Mouse (Mus musculus): Measurements from ENCODE around the gene Thoc7.
"Not testable (repeated sequence)": the region's sequence is repeated elsewhere in the genome, so short reads cannot be mapped to it uniquely, and the experiment has no call there.

Gene Thoc7

DNA sequence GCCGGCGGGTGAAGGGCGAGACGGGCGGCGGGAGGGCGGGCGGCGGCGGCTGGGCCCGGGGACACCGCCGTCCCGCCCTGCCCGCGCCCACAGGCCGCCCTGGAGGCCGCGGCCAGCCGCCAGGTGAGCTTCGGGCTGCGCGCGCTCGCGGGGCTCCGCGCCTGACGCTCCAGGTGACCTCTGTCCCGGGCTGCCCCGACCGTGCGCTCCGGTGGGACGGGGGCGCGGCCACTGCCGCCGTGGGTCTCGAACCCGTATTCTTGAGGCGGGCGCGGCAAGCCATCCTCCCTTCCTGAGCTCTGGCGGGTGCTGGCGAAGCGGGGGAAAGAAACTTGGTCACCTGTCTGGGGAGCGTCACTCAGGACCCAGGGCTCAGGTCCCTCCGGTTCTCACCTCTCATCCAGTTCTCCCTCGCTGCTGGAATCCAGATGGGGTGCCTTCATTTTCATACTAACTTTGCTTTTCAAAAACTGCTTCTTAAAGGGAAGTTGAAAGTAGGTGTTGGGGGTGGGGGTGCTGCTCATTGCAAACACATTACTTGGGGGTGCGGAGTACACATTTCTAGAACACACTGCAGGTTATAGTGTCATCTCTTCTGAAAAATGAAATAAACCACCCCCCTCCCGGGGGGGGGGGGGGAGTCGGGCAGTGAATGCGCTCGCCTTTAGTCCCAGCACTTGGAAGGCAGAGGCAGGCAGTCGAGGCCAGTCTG, at the start of gene Thoc7, which contains the start of gene Atxn7:
Gene Thoc7 (minus strand): TSS at position 452 of the 712 bp plus-strand sequence.
Gene Atxn7 (plus strand): TSS at position 40 of the 712 bp plus-strand sequence.
- peak; percentile 35 for DNase-seq (ENCODE audit: low read depth, low spot score)

DNA sequence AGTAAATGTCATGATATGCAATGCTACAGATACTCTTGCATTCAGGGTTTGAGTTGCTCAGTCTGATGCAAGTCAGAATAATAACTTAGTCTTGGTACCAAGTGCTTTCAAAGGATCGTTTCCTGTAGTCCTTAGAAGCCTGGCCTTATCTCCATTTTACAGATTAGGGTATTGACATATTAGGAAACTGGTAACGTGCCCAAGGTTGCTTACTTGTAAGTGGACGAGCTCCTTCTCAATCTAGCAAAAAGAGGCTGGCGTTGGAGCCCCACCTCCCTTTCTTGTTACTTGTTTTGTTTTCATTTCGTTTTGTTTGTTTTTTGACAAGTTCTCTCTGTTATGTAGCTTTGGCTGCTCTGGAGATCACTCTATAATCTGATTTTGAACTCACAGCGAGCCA, 48.1 kb upstream of the Thoc7 start:
- DNase-seq (ENCODE audit: low read depth, low spot score) = no peak

DNA sequence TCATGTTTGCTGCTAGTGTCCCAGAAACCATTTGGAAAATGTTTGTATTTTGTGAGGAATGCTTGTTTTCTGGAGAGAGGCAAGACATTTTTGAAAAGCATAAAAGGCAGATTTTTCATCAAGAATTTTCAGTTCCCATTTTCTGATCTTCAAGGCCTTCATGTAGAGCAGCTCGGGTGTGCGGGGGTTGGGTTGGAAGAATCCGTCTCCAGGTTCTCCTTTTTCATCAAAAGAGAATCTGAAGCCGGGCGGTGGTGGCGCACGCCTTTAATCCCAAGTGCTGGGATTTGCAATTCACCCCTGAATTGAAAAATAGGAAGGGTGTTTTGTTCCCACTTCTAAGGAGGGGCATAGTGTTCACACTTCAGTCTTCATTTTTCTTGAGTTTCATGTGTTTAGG, 41.1 kb upstream of the Thoc7 start:
- DNase-seq (ENCODE audit: low read depth, low spot score) = no peak

DNA sequence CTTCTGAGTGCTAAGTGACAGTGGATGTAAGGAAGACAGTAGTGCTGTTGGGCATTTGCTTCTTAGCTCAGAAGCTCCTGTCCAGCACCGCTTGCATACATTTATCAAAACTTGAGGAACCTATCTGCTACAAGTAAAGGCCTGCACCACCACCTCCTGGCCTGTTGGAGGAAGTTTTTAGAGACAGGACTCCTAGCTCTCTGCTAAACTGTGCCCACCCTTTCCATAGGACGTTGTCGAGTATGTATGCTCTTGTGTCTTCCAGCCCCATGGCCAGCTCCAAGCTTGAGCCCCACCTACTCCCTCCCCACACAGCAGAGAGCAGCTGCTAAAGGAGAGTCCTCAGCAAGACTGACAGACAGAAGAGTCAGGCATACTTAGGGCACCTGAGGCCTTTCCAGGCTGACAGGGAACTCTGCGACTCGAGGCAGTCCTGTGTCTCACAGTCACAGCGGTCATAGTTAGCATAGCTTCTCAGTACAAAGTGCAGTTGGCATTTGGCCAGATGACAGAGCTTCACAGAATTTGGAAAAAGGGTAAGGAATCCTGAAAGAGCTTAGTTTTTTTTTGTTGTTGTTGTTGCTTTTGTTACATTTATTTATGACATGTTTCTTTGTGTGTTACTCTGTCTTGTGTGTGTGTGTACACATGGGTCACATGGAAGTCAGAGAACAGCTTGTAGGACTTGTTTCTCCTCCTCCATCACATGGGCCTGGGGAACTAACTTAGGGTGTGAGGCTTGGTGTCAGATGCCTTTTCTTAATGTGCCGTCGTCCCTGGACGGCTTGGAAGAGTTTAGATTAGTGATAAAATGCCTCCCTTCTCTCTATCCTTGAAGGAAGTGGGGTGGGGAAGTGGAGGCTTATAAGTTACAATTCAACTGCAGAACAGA, 33.8 kb upstream of the Thoc7 start:
- peak; percentile 24 for DNase-seq (ENCODE audit: low read depth, low spot score)

DNA sequence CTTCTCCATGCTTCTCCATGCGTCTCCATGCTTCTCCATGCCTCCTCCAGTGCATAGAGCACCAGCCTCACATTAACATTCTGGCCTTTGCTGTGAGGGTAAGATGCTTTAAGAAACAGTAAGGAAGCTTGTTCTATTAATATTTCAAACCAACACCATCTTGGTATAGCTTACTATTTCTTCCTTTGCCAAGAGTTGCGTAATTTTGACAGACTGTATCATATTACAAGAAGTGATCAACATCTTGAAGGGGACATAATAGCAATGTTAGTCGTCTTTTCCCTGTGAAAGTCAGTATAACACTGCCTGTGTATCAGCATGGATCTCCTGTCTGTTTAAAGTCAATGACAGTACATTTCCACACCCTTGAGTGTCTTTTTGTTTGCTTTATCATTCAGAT, 29.1 kb upstream of the Thoc7 start:
- DNase-seq (ENCODE audit: low read depth, low spot score) = no peak

DNA sequence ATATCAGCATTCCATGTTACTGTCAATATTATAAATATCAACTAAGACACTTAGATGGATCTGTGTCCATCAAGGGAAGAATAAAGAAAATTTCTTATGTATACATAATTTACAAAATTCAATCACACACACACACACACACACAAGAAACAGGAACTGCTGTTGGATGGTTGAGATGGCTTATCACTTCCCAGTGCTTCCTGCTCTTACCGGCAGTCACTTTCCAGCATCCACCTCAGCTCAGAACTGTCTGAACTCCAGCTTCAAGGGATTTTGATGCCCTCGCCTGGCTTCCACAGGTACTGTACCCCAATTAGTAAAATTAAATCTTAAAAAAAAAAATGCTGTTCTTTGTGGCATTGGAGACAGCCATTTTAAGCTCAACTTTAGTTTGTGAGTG, 26.7 kb upstream of the Thoc7 start:
- DNase-seq (ENCODE audit: low read depth, low spot score) = peak; percentile 19

DNA sequence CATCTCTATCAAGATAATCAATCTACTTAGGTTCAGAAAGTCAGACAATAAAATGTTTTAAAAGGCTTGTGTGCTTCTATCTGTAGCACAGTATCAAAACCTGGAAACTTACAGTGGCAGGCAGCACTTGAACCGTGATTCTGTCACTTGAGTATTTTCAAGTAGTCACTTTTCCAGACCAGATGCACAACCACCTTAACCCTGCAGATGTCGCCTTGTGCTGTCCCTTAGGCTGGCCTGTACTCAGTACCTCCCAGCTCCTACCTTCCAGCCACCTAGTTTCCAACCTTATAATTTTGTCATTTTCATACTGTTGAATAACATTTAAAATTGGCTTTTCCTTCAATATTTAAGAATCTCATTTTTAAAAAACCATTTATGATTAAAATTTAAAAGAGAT, 20.5 kb upstream of the Thoc7 start:
- DNase-seq (ENCODE audit: low read depth, low spot score) = no peak

DNA sequence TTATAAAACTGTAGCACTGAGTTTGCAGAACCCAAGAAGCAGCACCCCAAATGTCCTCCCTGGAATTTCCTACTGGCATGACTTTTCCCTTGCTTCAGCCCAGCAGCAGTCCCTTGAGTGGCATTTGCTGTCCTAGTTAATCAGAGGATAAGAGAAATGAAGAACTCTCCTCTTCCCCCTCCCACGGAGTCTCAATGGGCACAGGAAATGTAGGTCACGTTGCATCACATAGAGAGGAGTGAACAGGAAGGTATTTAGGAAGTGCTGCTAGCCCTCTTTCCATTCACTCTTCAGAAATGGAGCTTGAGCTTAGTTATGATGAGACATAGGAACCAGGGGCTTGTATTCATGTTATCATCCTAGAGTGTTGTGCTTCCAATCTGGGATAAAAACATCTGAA, 19.6 kb upstream of the Thoc7 start:
- DNase-seq (ENCODE audit: low read depth, low spot score) = peak; percentile 76

DNA sequence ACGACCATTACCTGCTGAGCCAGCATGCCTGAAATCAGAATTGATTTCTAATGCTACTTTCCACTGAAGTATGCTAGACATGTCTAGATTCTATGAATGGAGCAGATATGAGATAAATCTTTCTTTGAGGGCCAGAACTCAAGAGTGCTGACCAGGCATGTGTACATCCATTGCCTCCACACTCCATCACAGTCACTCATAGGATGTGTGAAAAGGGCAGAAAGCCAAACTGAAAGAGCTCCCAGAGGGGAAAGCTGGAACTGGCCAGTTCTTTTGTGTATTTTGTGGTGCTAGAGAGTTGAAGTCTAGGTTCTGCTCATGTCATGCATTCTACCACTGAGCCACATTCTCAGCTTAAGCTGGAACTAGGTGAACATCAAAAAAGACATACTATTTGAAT, 15.8 kb upstream of the Thoc7 start:
- no peak for DNase-seq (ENCODE audit: low read depth, low spot score)

DNA sequence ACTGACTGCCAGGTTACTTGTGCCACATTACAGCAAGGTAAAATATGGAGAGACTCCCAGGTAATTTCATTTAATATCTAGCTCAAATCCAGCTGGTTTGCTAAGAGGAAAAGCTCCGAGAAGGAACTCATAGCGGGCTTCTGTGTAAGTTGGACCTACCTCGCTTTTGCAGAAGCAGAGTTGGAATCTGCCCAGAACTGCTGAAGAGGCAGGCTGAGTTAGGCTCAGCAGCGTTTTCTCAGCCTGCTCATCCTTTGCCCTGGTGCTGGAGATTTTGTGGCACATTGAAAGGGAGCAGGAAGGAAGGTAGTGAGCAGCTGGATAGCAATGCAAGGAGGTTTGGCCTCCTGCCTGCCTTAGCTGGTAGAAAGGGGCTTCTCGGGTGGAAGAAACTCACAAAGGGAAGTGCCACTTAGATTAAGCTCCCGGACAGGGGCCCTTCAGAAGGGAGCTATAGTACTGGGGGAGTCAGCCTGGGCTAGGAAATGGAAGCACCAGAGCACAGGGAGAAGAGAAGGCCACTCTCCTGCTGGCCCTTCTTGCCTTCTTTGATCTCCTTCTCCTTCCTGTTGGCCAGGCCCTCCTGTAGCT, 10.1 kb upstream of the Thoc7 start:
- DNase-seq (ENCODE audit: low read depth, low spot score) = peak; percentile 42

DNA sequence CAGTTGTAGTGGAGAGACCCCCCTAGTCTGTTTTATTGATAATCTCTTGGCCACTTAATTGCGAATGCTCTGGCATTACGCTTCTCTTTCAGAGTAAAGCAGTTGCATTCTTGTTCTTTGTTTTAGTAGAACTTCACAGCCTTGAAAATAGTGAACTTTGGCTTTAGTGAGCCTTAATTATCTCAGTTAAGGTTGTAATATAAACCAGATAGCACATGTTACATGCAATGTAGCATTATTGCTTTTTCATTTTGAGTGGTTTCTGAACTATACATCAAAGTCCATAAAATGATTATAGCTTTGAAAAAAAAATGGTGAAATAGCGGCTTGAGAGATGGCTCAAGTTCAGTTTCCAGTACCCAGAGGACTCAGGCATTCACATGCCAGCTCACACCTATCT, 8.9 kb upstream of the Thoc7 start:
- DNase-seq (ENCODE audit: low read depth, low spot score) = no peak

DNA sequence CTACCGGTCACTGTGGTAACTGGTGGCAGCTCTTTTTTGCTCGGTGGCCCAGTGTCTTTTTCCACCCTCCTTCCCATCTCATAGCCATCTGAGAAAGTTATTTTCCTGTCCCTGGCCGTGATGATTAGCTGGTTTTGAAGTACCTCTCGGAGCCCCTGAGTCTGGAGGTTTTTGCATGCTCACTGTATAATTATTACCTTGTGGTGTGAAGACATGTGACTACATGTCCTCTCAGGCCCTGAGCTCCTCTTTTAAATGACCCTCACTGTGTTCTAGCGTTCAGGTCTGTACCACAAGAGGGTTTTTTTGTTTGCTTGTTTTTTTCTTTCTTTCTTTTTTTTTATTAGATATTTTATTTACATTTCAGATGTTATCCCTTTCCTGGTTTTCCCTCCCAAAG, 6.8 kb upstream of the Thoc7 start:
- no peak for DNase-seq (ENCODE audit: low read depth, low spot score)

DNA sequence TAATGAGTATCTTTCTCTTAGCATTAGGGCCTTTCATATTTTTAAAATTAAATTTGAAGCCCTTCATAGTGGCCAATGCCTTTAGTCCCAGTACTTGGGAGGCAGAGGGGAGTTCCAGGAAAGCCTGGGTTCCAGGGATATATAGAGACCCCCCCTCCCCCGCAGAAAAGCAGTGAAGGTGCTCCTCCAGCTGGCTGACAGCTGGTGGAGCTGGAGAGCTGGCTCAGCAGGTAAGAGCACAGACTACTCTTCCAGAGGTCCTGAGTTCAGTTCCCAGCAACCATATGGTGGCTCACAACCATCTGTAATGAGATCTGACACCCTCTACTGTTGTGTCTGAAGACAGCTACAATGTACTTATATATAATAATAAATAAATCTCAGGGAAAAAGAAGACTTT, 6.0 kb upstream of the Thoc7 start:
- DNase-seq (ENCODE audit: low read depth, low spot score) = no peak

DNA sequence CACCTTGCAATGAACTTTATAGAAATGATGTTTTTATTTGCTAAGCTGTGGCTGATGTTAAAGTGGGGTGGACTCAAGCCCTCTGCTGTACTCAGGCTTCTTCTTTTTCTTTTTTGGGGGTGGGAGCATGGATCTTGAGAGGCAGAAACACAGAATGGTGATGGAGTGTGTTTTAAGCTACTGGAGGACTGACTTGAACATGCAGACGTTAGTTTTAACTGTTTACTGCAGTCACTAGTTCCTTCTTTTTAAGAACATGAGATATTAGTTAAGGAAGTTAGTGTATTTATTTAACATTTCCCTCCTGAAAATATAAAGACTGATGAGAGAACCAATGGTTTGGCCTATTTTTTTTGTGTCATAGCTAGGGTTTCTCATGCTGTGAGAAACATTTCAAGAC, 1.9 kb upstream of the Thoc7 start:
- DNase-seq (ENCODE audit: low read depth, low spot score) = no peak

DNA sequence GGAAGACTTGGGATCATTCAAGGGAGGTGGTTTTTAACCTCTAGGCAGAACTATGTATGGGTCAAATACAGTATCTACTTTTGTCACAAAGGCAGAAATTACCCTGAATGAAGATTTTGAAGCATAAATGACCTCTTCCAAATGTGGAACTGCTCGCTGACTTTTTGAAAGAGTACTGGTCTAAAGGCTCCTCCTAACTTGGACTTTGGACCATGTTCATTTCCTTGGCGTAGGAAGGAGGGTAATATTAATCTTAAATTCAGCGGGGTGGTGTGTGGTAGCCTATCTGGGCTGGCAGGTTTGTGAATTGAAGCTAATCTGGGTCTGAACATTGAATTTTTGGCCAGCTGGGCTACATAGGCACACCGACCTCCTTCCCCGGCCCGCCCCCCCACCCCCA, 824 bp upstream of the Thoc7 start:
- no peak for DNase-seq (ENCODE audit: low read depth, low spot score)

DNA sequence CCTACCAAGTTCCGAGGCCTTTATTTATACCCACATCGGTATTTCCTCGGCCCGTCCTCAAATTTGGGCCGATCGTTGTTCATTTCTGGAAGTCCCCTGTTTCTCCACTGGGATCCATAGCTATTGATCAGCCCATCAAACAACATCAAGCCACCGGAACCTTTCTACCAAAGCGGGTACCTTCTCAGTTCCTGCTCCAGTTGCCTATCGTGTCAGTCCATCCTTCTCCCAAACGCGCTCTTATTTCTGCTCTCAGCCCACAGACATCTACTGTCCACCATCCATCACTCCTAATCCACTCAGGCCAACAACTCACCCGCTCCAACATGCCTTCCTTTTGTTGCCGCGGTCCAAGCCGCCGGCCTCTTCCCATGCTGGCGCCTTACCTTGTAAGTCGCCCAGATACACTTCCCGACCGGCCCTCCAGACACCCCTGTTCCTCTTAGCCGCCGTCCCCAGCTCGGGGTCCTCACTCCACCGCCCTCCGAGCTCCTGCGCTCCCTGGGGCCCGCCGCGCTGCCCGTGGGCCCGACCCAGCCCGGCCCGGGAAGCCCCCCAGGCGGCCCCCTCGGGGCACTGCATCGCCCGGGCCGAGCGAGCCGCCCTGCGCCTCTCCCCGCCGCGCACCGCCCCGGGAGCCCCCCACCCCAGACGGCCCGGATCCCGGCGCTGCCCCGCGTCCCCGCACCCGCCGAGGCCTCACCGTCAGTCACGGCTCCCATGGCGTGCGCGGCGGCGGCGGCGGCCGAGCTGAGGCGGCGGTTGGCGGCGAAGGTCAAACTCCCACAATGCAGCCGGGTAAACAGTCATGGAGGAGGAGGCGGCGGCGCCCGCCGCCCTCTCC, 948 bp downstream of the Thoc7 start:
- peak; percentile 81 for DNase-seq (ENCODE audit: low read depth, low spot score)

DNA sequence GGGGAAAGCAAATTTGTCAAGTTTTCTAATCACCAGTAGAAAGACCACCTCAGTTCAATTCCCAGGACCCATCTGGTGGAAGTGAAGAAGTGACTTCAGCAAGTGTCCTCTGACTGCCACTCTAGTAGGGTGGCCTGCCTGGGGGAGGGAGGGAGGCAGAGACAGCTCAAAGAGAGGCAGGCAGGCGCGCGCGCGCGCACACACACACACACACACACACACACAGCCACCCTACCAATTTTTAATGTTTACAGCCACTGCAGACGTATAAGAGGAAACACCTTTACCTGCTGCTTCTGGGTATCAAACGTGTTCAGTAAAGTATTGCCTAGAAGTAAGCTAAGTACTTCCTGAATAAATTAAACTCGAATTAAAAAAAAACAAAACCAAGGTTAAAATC, 1.6 kb downstream of the Thoc7 start:
- DNase-seq (ENCODE audit: low read depth, low spot score) = peak; percentile 54

DNA sequence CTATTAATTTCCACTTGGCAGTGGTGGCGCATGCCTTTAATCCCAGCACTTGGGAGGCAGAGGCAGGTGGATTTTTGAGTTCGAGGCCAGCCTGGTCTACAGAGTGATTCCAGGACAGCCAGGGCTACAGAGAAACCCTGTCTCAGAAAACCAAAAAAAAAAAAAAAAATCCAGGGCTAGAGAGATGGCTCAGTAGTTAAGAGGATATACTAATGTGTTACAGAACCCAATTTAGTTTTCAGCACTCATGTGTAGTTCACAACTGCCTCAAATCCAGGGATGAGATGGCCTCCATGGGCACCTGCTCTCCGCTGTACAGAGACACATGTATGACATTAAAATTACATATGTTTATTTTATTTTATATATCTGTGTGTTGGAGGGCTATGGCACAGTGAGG, 9.5 kb downstream of the Thoc7 start:
- DNase-seq (ENCODE audit: low read depth, low spot score) = not testable (repeated sequence)

DNA sequence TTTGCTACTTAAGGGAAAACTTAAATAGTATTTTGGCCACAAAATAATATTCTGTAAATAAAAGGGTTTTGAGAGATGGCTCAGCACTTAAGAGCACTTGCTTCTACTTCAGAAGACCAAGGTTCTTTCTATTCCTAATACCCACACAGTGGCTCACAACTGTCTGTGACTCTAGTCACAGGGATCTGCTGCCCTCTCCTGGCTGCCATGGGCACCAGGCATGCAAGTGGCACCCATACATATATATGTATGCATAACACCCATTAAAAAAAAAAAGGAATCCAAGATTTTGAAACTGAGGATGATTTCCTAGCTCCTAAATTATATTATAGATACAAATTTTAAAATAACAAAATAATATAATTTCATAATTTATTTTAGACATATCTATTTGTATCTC, 11.3 kb downstream of the Thoc7 start:
- DNase-seq (ENCODE audit: low read depth, low spot score) = peak; percentile 49

DNA sequence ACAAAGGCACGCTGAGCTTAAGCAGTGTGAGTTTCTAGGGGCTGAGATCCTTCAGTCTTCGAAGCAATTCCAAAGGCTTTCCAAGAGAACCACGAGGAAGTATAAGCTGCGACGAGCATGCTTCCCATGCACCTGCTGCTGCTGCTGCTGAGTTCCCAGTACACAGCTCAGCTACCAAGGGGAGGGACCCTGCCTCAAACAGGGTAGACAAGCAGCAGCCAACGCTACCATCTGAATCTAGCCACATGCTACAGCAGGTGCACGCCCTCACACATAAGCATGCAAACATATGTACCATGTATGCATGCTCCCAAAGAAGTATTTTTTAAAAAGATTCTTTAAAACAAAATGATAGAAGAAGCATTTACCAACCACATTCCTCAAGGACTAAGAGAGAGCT, 13.3 kb downstream of the Thoc7 start:
- no peak for DNase-seq (ENCODE audit: low read depth, low spot score)

DNA sequence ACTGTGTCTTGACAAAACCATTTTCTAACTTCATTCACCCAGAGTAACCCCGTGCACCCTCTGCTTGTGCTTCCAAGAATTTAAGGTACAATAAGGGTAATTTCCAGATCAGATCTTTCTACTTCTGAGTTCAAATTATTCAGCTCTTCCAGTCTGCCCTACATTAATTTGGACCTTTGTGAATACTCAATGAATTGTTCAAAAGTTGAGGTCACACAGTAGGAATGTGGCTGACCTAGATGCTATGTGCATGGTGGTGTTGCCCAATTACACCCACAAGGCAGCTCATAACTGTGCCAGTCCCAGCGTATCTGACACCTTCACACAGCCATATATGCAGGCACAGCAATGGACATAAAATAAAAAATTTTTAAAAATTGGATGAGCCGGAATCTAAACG, 17.0 kb downstream of the Thoc7 start:
- DNase-seq (ENCODE audit: low read depth, low spot score) = no peak

DNA sequence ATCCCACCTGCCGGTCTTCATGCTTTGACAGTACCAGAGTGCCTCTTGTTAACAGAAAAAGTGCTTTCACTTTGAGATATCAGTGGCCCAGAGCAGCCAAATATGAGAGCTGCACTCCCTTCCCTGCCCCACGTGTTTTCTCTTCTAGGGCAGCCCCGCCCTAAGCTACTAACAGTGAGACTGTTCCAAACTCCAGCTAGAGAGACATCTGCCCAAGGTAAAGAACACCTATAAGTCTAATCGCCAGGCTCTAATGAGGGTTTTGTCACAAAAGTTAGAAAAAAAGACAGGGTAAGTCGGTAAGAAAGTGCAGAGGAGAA, 27.6 kb downstream of the Thoc7 start:
- DNase-seq (ENCODE audit: low read depth, low spot score) = no peak
